Mouse (Mus musculus) embryo, embryonic 10 days (tissue): ENCODE measurements around the gene BC035044.
A peak's percentile ranks its signal among the peaks of the same experiment; 100 is the strongest.
"Not testable (repeated sequence)": the region's sequence is repeated elsewhere in the genome, so short reads cannot be mapped to it uniquely, and the experiment has no call there.

ENCODE experiments used
- DNase-seq: peaks from one replicate; pipeline ENCODE4 v3.0.0-alpha.2; 2015; ENCODE audit warnings: low spot score

Gene BC035044

DNA sequence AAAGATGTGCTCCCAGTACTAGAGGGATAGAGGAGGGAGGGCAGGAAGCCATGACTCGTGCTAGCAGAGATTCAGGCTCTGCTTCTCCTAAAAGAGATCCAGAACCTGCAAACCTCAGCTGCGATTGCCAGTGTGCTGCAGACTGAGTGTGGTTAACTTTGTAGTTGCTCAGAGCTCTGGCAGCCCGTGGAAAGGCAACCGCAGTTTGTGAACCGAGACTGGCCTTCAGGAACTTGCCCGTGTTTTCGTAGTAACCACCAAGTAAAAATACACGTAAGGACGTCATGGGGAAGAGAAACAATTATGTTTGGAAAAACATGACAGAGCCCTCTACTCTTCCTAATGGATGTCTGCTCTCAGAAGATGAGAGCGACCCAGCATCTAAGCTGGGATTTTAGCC, 57.9 kb downstream of the BC035044 start:
- DNase-seq, result no peak

DNA sequence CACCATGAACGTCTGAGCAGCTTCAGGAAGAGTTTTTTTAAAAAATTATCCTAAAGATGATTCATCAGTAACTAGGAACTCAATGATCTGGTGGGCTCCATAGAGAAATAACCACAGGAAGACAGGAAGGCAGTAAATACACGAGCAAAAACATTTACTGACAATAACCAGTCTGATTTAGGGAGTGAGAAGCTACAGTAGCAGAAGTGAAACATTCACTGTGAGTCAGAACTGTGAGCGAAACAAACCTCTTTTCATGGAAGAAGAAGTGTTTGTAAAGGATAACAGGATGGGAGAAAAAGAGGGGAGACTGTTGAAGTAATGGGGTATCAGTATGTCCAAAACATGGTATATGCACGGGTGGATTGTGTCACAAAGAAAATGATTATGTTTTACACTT, 61.1 kb downstream of the BC035044 start:
- no peak for DNase-seq

- DNase-seq, result no peak
Measured at GRCm38 (mm10) chr6:128826781-128827180, 64.1 kb downstream of the BC035044 start.

DNA sequence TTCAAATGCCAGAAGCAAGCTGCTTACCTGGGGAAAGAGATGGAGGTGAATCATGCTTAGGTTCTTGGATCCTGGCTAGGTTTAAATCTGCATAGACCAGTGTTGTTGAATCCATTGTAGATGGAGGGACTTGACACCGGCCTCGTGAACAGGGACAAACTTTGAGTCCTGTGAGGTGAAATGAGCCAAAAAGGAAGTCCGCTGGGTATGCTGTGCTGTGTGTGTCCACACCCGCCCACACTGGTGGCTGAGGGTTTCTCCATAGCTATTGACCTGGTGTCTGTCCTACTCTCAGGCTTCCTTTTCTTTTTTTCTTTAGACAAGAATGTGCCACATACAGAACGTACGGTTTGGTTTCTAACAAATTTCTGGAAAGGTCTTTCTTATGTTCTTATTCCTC, 64.8 kb downstream of the BC035044 start, which contains the start of the genes Gm44511 and Klrb1b:
Gene Gm44511 (minus strand): TSS at position 184 of the 400 bp plus-strand sequence.
Gene Klrb1b (minus strand): TSS at position 200 of the 400 bp plus-strand sequence.
- no peak for DNase-seq

DNA sequence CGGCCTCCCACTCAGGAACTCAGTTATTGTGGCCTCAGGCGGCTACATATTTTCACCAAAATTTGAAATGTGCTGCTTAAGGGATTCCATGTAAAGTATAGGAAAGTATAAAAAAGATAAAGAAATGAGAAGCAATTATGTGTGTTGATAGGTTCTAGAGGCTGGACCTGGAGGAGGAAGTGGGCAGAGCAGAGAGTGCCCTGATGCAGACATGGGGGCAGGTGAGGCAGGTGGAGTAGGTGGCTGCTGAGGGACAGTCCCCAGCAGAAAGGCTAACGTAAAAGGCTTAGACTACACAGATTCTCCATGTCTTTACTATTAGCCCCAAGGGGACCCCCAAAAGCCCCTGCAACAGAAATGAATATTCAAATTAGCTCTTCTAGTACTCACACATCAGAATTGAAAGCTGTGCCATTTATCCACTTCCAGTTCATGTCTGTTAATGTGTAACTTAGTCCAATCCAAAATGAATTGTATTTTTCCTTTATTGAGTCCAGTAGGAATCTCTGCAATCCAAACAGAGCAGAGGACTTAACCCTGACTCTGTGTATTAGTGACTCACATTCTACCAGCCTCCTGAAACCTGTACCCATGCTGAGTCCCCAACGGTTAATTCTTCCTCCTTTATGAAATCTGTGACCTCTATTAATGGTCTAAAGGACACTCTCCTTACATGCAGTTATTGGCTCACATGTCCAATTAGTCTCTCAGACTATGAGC, 72.7 kb downstream of the BC035044 start:
- no peak for DNase-seq

DNA sequence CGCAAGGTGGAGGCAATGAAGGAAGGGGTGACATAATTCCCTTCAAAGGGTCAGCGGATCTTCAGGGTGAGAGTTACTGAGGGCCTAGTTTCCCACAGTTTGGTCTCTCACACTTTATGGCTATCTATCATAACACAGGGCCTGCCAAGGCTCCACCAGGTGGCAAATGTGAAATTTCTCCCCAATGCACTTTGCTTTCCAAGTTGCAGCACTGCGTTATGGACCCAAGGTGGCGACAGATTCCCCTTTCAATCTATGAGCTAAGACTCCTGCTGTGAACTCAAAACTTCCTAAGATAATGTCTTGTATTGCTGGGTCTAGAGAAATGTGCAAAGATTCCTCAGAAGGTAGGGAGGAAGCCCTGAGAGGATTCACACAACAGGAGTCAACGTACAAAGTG, 82.4 kb downstream of the BC035044 start:
- DNase-seq, result no peak

DNA sequence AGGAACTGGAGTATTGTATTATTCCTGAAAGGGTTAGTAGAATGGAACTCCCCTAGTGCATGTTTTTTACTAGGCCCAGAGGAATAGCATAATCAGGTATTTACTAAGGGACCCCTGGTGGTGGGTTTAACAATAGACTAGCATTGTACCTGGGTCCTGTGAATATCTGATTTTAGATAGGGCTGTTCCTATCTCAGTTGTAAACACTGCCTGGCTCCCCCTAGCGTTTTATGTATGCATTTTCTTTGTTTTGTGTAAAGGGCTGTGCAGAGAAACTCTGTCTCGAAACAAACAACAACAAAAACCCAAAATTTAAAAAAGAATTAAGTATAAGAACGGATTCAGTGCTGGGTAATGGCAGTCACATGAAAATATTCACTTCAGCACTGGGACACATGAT, 83.9 kb downstream of the BC035044 start:
- DNase-seq, result no peak

DNA sequence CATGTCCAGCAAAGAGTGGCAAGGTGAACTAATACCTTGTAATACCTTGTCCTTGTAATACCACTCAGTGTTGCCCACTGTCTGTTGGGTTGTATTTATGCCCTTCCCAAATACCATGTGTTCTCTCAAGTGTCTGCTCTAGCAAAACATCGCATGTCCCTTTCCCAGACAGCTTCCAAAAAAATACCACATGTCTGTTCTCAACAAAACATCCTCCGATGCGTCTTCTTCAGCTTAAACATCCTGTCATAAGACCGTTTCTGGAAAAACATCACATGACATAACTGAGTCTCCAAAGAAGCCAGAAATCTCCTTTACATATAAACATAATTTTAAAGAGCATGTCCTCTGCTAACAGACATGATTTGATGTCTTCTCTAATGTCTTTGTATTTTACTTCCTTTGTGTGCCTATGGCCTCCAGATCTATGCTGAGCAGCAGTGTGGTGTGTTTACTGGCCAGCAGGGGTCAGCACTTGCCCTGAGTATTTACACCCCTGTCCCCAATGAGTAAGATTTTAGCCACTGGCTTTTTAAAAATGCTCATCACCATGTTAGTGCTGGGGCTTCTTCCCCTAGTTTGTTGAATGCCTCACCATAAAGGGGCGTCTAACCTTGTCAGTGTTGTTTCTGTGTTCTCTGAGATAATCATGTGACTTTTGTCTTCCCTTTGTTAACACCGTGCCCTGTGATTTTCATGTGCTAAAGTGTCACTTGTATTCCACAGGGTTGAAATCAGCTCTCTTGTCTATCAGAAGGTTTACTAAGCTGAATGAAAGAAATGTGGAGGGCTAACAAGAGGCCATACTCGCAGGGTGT, 85.9 kb downstream of the BC035044 start:
- peak; percentile 80 for DNase-seq

GRCm38 (mm10) chr6:128802999-128803857, 87.7 kb downstream of the BC035044 start:
- DNase-seq, result peak; percentile 96

GRCm38 (mm10) chr6:128802557-128802956, 88.4 kb downstream of the BC035044 start:
- peak; percentile 11 for DNase-seq

GRCm38 (mm10) chr6:128800696-128801095, 90.2 kb downstream of the BC035044 start:
- DNase-seq, result not testable (repeated sequence)

DNA sequence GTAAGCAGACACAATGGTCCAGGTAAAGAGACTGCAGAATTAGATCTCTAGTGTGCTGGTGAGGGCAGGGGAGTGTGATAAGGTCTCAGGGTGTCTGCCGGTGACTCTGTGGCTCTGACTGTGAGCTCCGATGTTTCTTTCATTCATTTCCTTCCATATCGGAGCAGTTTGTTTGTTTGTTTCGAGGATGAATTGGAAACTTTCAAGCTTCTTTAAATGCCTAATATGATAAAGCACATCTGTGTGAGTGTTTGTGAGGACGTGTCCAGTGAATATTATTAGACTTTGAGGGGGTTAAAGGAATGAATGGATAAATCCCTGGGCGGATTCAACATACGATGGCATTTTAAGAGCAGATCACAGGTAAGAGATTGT, 91.0 kb downstream of the BC035044 start:
- no peak for DNase-seq

DNA sequence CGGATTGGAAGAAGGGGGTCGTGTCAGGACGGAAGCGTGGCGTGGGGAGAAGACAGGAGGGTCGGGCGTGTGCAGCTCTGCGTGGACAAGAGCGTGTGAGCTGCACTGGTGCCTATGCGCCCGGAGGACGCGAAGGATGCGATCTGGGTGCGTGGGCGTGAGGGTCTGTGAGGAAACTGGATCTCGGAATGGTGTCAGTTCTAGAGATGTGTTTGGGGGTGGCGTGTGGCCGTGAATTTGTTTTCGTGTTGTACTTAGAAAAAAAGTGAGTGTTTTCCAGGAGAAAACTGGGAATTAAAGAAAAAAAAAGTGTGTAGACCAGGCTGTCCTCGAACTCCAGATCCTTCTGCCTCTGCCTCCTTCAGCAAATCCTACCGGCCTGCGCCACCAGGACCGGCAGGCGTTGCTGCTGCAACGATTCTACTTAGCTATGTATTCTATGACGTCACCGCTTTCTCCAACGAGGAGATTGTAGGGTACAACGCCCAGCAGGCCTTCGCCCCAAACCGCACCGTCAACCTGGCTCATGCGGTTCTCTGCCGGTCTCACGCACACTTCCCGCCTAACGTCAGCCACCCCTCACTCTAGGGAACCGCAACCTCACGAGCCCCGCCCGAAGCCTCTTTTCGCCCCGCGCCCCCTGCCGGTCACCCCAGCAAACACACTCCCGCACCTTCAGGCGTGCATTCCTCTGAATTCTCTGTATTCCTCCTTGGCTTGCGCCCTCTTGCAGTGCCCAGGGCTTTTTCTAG, 91.6 kb downstream of the BC035044 start:
- DNase-seq, result peak; percentile 95
